Mouse (Mus musculus): ENCODE measurements around the gene Lgals3. TPM values are rescaled to one million over a fixed set of nuclear protein-coding genes. Genes with fewer than 3 reads are reported as not detected.

Gene Lgals3
- polyA plus RNA-seq, 1 experiment from 2014 or later: 1.5 TPM

DNA sequence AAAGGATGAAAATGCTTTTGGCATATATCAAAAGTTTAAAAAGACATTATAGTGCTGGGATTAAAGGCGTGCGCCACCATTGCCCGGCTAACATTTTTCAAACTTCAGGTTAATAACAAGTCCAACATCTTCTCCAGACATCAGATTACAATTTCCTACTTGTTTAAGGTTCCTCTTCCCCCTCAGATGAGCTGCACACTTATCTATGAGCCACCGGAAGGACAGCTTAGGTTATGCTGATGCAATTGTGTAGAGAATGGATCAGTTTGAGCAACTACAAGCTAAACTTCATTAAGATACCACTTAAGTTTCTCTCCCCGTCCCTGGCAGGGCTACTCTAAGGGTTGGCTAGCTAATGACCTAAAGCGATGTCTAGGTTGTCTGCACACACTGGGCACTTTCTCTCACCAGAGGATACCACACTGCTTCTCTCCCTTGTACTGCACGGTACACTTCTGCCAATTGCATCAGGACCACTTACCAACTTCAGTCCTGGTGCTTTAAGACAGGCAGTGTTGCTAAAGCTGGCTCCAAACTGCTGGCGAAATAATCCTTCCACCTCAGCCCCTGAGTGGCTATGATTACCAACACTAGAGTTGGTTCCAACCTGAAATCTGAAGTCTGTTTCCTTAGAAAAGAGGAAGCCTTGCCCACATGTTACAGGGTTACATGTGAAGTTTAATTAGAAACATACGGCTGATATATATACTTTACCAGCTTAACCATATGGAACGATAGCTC is 26.0 kb downstream of the Lgals3 start:
- Histone ChIP-seq H3K36me3 (replicated peaks; ENCODE audit: control insufficient read depth, insufficient read depth, low read depth, low read length) (peaks cover 7% of the 10 kb centered on the region), H3K4me2 (ENCODE audit: low read depth, low read length) (no peak overlapping the region), H3K9ac (replicated peaks; ENCODE audit: low read length) (no peak overlapping the region), H3K4me1 (ENCODE audit: control insufficient read depth, insufficient read depth, low read length) (no peaks in the 10 kb centered on the region), H3K27me3 (ENCODE audit: control insufficient read depth, insufficient read depth, low read length) (no peaks in the 10 kb centered on the region), H3K27ac (replicated peaks; ENCODE audit: low read depth, low read length) (no peak overlapping the region), H3K4me3 (ENCODE audit: low read depth, low read length) (no peak overlapping the region), H3K9me3 (replicated peaks; ENCODE audit: control insufficient read depth, low read length) (no peaks in the 10 kb centered on the region)
- ATAC-seq (replicated peaks; ENCODE audit: insufficient number of reproducible peaks, low FRiP score, low TSS enrichment, low read depth): no peak
- WGBS: 84% methylated on average over 10 of the region's 10 CpGs
- DNase-seq (ENCODE audit: low spot score): peak; percentile 30

DNA sequence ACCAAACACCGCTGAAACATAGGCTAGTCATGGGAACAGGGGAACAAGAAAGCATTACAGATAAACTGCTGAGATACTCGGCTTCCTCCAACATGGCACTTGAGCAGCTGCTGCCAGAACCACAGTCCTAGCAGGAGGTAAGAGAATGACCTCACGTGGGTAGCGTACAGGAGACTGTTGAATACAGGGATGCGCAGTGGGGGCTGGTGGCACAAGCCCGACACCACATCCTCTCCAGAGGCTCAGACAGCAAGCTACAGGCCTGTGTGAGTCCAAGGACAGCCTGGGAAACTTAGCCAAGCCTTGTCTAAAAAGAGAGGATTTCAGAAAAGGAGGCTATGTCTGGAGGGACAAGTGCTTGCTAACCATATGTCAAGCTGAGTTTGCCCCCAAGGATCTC is 27.5 kb downstream of the Lgals3 start:
- 91% methylated on average over 6 of the region's 6 CpGs for WGBS
- DNase-seq (ENCODE audit: low spot score) (no peak), ATAC-seq (replicated peaks; ENCODE audit: insufficient number of reproducible peaks, low FRiP score, low TSS enrichment, low read depth) (no peak)
- H3K4me1 ChIP-seq (ENCODE audit: control insufficient read depth, insufficient read depth, low read length): no peaks in the 10 kb centered on the region
- no peak overlapping the region for H3K27ac ChIP-seq (replicated peaks; ENCODE audit: low read depth, low read length)
- no peaks in the 10 kb centered on the region for H3K9me3 ChIP-seq (replicated peaks; ENCODE audit: control insufficient read depth, low read length)
- H3K9ac ChIP-seq (replicated peaks; ENCODE audit: low read length): no peak overlapping the region
- peaks cover 7% of the 10 kb centered on the region for H3K36me3 ChIP-seq (replicated peaks; ENCODE audit: control insufficient read depth, insufficient read depth, low read depth, low read length)
- no peak overlapping the region for H3K4me3 ChIP-seq (ENCODE audit: low read depth, low read length)
- no peaks in the 10 kb centered on the region for H3K27me3 ChIP-seq (ENCODE audit: control insufficient read depth, insufficient read depth, low read length)
- H3K4me2 ChIP-seq (ENCODE audit: low read depth, low read length): no peak overlapping the region

DNA sequence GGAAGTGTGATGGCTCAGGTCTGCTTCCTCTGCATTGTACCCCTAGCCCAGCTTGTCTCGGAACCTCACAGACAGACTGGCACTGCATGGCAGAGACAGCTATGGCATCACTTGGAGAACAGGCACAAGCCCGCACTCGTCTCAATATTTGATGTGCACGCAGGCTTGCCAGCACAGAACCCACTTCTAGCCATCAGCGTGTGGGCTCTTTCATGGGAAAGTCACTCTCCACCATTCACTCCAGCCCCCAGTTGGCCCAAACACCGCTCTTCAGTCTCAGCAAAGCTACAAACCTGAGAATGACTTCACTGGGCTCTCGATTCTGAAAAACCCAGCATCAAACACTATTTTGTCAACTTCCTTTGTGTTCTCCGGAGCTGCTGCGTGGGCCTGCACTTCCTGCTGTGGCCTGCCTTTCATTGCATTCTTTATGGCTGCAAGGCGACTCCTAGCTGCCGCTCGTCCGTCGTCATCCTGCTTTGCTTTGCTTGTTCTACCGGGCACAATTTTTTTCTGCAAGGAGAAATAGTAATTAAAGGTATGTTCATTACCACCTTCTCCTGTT is 28.0 kb downstream of the Lgals3 start:
- DNase-seq (ENCODE audit: low spot score) (no peak), ATAC-seq (replicated peaks; ENCODE audit: insufficient number of reproducible peaks, low FRiP score, low TSS enrichment, low read depth) (no peak)
- Histone ChIP-seq H3K4me1 (ENCODE audit: control insufficient read depth, insufficient read depth, low read length) (no peaks in the 10 kb centered on the region), H3K27ac (replicated peaks; ENCODE audit: low read depth, low read length) (no peak overlapping the region), H3K27me3 (ENCODE audit: control insufficient read depth, insufficient read depth, low read length) (no peaks in the 10 kb centered on the region), H3K9me3 (replicated peaks; ENCODE audit: control insufficient read depth, low read length) (no peaks in the 10 kb centered on the region), H3K4me3 (ENCODE audit: low read depth, low read length) (no peak overlapping the region), H3K4me2 (ENCODE audit: low read depth, low read length) (no peak overlapping the region), H3K9ac (replicated peaks; ENCODE audit: low read length) (no peak overlapping the region), H3K36me3 (replicated peaks; ENCODE audit: control insufficient read depth, insufficient read depth, low read depth, low read length) (peaks cover 7% of the 10 kb centered on the region)
- 86% methylated on average over 15 of the region's 15 CpGs for WGBS

DNA sequence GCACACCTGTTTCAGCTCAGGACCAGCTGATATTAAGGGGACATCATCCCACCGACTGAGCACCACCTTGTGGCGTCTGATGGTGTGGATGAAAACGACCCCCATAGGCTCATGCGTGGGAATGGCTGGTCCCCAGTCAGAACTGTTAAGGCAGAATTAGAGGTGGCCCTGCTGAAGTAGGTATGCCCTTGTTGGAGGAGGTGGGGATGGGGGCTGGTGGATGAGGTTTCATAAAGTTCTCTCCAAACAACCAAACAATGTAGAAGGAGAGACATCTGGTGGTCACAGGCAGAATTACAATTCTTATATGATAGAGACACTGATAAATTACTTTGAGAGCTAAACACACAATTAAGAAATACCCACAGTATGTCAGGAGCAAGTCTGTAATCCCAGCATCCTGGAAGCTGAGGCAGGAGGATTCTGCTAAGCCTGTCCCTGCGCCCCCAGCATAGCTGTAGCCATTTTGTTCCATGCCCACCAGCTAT is 28.7 kb downstream of the Lgals3 start:
- no peak overlapping the region for H3K4me3 ChIP-seq (ENCODE audit: low read depth, low read length)
- no peak overlapping the region for H3K4me2 ChIP-seq (ENCODE audit: low read depth, low read length)
- WGBS: 69% methylated on average over 5 of the region's 5 CpGs
- no peaks in the 10 kb centered on the region for H3K9me3 ChIP-seq (replicated peaks; ENCODE audit: control insufficient read depth, low read length)
- H3K9ac ChIP-seq (replicated peaks; ENCODE audit: low read length): no peak overlapping the region
- no peak overlapping the region for H3K27ac ChIP-seq (replicated peaks; ENCODE audit: low read depth, low read length)
- H3K4me1 ChIP-seq (ENCODE audit: control insufficient read depth, insufficient read depth, low read length): no peaks in the 10 kb centered on the region
- H3K36me3 ChIP-seq (replicated peaks; ENCODE audit: control insufficient read depth, insufficient read depth, low read depth, low read length): peaks cover 9% of the 10 kb centered on the region
- ATAC-seq (replicated peaks; ENCODE audit: insufficient number of reproducible peaks, low FRiP score, low TSS enrichment, low read depth) (no peak), DNase-seq (ENCODE audit: low spot score) (peak; percentile 71)
- no peaks in the 10 kb centered on the region for H3K27me3 ChIP-seq (ENCODE audit: control insufficient read depth, insufficient read depth, low read length)

DNA sequence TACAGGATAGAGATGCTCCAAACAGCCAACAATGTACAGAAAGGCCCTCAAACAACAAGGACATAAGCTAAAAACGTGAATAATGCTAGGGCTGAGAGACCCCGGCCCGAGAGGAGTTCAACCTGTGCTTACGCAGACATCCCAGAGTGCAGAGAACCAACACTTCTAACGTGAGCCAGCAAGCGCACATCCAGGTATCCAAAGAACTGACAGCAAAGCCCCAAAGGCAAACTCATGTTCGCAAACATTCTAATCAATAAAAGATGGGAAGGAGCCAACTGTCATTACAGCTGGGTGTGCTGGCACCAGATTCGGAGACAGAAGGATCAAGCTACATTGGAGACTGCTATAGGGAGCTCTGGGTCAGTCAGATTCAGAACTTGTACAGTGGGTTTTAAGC is 35.2 kb downstream of the Lgals3 start:
- Histone ChIP-seq H3K4me3 (ENCODE audit: low read depth, low read length) (no peak overlapping the region), H3K27me3 (ENCODE audit: control insufficient read depth, insufficient read depth, low read length) (no peaks in the 10 kb centered on the region), H3K27ac (replicated peaks; ENCODE audit: low read depth, low read length) (no peak overlapping the region), H3K36me3 (replicated peaks; ENCODE audit: control insufficient read depth, insufficient read depth, low read depth, low read length) (peaks cover 12% of the 10 kb centered on the region), H3K4me1 (ENCODE audit: control insufficient read depth, insufficient read depth, low read length) (no peaks in the 10 kb centered on the region), H3K9me3 (replicated peaks; ENCODE audit: control insufficient read depth, low read length) (no peaks in the 10 kb centered on the region), H3K9ac (replicated peaks; ENCODE audit: low read length) (no peak overlapping the region), H3K4me2 (ENCODE audit: low read depth, low read length) (no peak overlapping the region)
- 86% methylated on average over 8 of the region's 8 CpGs for WGBS
- DNase-seq (ENCODE audit: low spot score) (no peak), ATAC-seq (replicated peaks; ENCODE audit: insufficient number of reproducible peaks, low FRiP score, low TSS enrichment, low read depth) (no peak)

DNA sequence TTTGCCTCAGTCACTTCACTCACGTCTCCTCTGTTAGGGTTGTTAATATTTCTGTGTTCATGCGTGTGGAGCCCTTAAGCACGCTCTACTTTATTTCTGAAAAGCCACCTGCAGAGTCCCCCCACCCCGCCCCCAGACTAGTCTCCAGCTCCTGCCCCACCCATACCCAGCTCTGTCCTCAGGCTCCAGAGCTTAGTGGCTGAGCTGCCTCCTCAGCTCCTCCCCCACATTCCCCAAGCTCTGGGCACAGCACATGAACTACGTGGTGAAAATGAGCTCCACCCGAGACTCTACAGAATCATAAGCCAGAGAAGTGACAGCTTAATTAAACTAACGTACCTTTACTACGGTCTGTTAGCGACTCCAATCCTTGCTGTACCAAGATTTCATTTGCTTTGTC is 38.4 kb downstream of the Lgals3 start:
- WGBS: 86% methylated on average over 9 of the region's 9 CpGs
- no peak overlapping the region for H3K4me3 ChIP-seq (ENCODE audit: low read depth, low read length)
- H3K27ac ChIP-seq (replicated peaks; ENCODE audit: low read depth, low read length): no peak overlapping the region
- no peak for ATAC-seq (replicated peaks; ENCODE audit: insufficient number of reproducible peaks, low FRiP score, low TSS enrichment, low read depth)
- H3K27me3 ChIP-seq (ENCODE audit: control insufficient read depth, insufficient read depth, low read length): no peaks in the 10 kb centered on the region
- no peaks in the 10 kb centered on the region for H3K9me3 ChIP-seq (replicated peaks; ENCODE audit: control insufficient read depth, low read length)
- H3K9ac ChIP-seq (replicated peaks; ENCODE audit: low read length): no peak overlapping the region
- H3K4me2 ChIP-seq (ENCODE audit: low read depth, low read length): no peak overlapping the region
- no peaks in the 10 kb centered on the region for H3K4me1 ChIP-seq (ENCODE audit: control insufficient read depth, insufficient read depth, low read length)
- no peak for DNase-seq (ENCODE audit: low spot score)
- peaks cover 17% of the 10 kb centered on the region for H3K36me3 ChIP-seq (replicated peaks; ENCODE audit: control insufficient read depth, insufficient read depth, low read depth, low read length)

DNA sequence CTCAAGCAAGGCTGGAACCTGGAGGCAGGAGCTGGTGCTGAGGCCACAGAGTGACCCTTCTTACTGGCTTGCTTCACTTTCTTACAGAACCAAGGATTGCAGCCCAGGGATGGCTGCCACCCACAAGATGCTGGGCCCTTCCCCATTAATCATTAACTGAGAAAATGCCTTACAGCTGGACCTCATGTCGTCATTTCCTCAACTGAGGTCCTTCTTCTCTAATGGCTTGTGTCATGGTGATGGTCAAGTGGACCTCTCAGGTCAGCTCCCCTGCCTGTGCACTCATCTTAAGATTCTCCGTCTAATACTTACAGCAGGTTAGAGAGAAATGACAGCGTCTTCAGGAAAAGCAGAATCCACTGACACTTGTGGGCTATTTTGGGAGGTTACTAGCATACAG is 49.8 kb downstream of the Lgals3 start:
- no peaks in the 10 kb centered on the region for H3K27me3 ChIP-seq (ENCODE audit: control insufficient read depth, insufficient read depth, low read length)
- H3K36me3 ChIP-seq (replicated peaks; ENCODE audit: control insufficient read depth, insufficient read depth, low read depth, low read length): peaks cover 5% of the 10 kb centered on the region; the same call in 1 of the 2 replicates
- peaks cover 3% of the 10 kb centered on the region; the same call in 1 of the 2 replicates for H3K4me1 ChIP-seq (ENCODE audit: control insufficient read depth, insufficient read depth, low read length)
- no peak for ATAC-seq (replicated peaks; ENCODE audit: insufficient number of reproducible peaks, low FRiP score, low TSS enrichment, low read depth)
- H3K9me3 ChIP-seq (replicated peaks; ENCODE audit: control insufficient read depth, low read length): no peaks in the 10 kb centered on the region
- no peak for DNase-seq (ENCODE audit: low spot score)
- no peak overlapping the region for H3K27ac ChIP-seq (replicated peaks; ENCODE audit: low read depth, low read length)
- WGBS: 38% methylated on average over 3 of the region's 3 CpGs
- H3K4me3 ChIP-seq (ENCODE audit: low read depth, low read length): peak overlapping the region; percentile 51
- H3K4me2 ChIP-seq (ENCODE audit: low read depth, low read length): peak overlapping the region; percentile 70
- peak overlapping the region; percentile 66 for H3K9ac ChIP-seq (replicated peaks; ENCODE audit: low read length)

All from embryonic facial prominence, embryonic 11.5 days (tissue).